28 mouse cellular contexts compared by ENCODE assay signal in genomic region chr1:154008593-154009310, GRCm38 (mm10).
A peak's percentile ranks its signal among the peaks of the same experiment; 100 is the strongest.
DNase-seq lines count a peak whose midpoint lies in the region; ATAC-seq and TF ChIP-seq lines count a peak whose summit lies in the region.
"Had no signal": no experiment of that assay in that cellular context is flagged by ENCODE, and none has a peak within 500 bp of the region (broad histone marks: within the 10 kb centered on the region; RNA-seq: fewer than 3 reads in every experiment).

No protein-coding gene starts in this region.

- H3K36me3 ChIP-seq in midbrain, postnatal 0 days (ENCODE audit: insufficient read depth, low read length), result no peaks in the 10 kb centered on the region
- no peaks in the 10 kb centered on the region for H3K36me3 ChIP-seq in midbrain, embryonic 16.5 days (ENCODE audit: control insufficient read depth, insufficient read depth, low read length)
- H3K36me3 ChIP-seq in limb, embryonic 13.5 days, result no peaks in the 10 kb centered on the region
- H3K36me3 ChIP-seq: embryonic facial prominence, embryonic 15.5 days; forebrain, embryonic 15.5 days; G1E; hindbrain, embryonic 15.5 days; limb, embryonic 15.5 days; lung, embryonic 15.5 days; midbrain, embryonic 15.5 days had no signal

- no peaks in the 10 kb centered on the region for H3K9me3 ChIP-seq in midbrain, postnatal 0 days (ENCODE audit: low read length)
- H3K9me3 ChIP-seq in midbrain, embryonic 16.5 days (replicated peaks; ENCODE audit: control insufficient read depth, low read length, poor library complexity, severe bottlenecking), result no peaks in the 10 kb centered on the region
- H3K9me3 ChIP-seq in limb, embryonic 13.5 days, result no peaks in the 10 kb centered on the region
- H3K9me3 ChIP-seq: embryonic facial prominence, embryonic 15.5 days; forebrain, embryonic 15.5 days; G1E; hindbrain, embryonic 15.5 days; limb, embryonic 15.5 days; lung, embryonic 15.5 days; midbrain, embryonic 15.5 days had no signal

- no peak overlapping the region for H3K4me3 ChIP-seq in midbrain, postnatal 0 days (ENCODE audit: low read depth, low read length)
- H3K4me3 ChIP-seq in midbrain, embryonic 16.5 days (ENCODE audit: low read depth, low read length), result no peak overlapping the region
- no peak overlapping the region for H3K4me3 ChIP-seq in limb, embryonic 13.5 days
- H3K4me3 ChIP-seq: embryonic facial prominence, embryonic 15.5 days; forebrain, embryonic 15.5 days; hindbrain, embryonic 15.5 days; layer of hippocampus, adult 2 months; limb, embryonic 15.5 days; lung, embryonic 15.5 days; midbrain, embryonic 15.5 days had no signal

- no peak overlapping the region for H3K9ac ChIP-seq in midbrain, postnatal 0 days (replicated peaks; ENCODE audit: low read length, poor library complexity, severe bottlenecking)
- H3K9ac ChIP-seq in midbrain, embryonic 16.5 days (ENCODE audit: low read depth, low read length), result no peak overlapping the region
- H3K9ac ChIP-seq in limb, embryonic 13.5 days, result no peak overlapping the region
- H3K9ac ChIP-seq: embryonic facial prominence, embryonic 15.5 days; forebrain, embryonic 15.5 days; hindbrain, embryonic 15.5 days; limb, embryonic 15.5 days; lung, embryonic 15.5 days; midbrain, embryonic 15.5 days had no signal

- no peak overlapping the region for H3K4me2 ChIP-seq in midbrain, postnatal 0 days (ENCODE audit: low read depth, low read length, poor library complexity, severe bottlenecking)
- no peak overlapping the region for H3K4me2 ChIP-seq in midbrain, embryonic 16.5 days (ENCODE audit: low read length)
- H3K4me2 ChIP-seq in limb, embryonic 13.5 days (replicated peaks), result 0 out of 2 replicates have a peak overlapping the region, but pooled peaks have one; percentile 4
- H3K4me2 ChIP-seq: embryonic facial prominence, embryonic 15.5 days; forebrain, embryonic 15.5 days; hindbrain, embryonic 15.5 days; limb, embryonic 15.5 days; lung, embryonic 15.5 days; midbrain, embryonic 15.5 days had no signal

- no peak for ATAC-seq in midbrain, postnatal 0 days (ENCODE audit: low FRiP score)
- no peak for ATAC-seq in midbrain, embryonic 16.5 days
- ATAC-seq in limb, embryonic 13.5 days (ENCODE audit: low FRiP score, low read depth), result peak; percentile 84
- ATAC-seq: forebrain, embryonic 15.5 days; midbrain, embryonic 15.5 days; Patski had no signal

- 96% methylated on average over 11 of the region's 11 CpGs for WGBS in midbrain, postnatal 0 days
- 94% methylated on average over 11 of the region's 11 CpGs for WGBS in midbrain, embryonic 16.5 days
- whole genome bisulfite sequencing in limb, embryonic 13.5 days, result 63% methylated on average over 11 of the region's 11 CpGs

- H3K4me1 ChIP-seq in midbrain, postnatal 0 days (ENCODE audit: insufficient read depth, low read length), result no peaks in the 10 kb centered on the region
- H3K4me1 ChIP-seq in midbrain, embryonic 16.5 days (ENCODE audit: control insufficient read depth, insufficient read depth, low read length), result no peaks in the 10 kb centered on the region
- peaks cover 14% of the 10 kb centered on the region for H3K4me1 ChIP-seq in limb, embryonic 13.5 days
- H3K4me1 ChIP-seq: embryonic facial prominence, embryonic 15.5 days; forebrain, embryonic 15.5 days; hindbrain, embryonic 15.5 days; limb, embryonic 15.5 days; lung, embryonic 15.5 days; midbrain, embryonic 15.5 days had no signal

- DNase-seq in layer of hippocampus, adult 9-11 months, result peak; percentile 16
- no peak for DNase-seq in layer of hippocampus, adult 18-20 months (ENCODE audit: low spot score in 2 of 2)
- peak; percentile 2 for DNase-seq in midbrain, postnatal 0 days (ENCODE audit: low spot score)
- no peak for DNase-seq in thymus, postnatal 10 days (ENCODE audit: low spot score in 2 of 2)
- DNase-seq in frontal cortex, postnatal 25 days (ENCODE audit: low spot score in 2 of 2), result no peak
- DNase-seq: adrenal gland, postnatal 36 days; cerebellum, adult 18-20 months; cerebellum, postnatal 25 days; embryo, embryonic 11 days; gastrocnemius, postnatal 25 days; kidney, adult 2 months; kidney, postnatal 10 days; layer of hippocampus, postnatal 36 days; lung, postnatal 4 days; right cerebral cortex, adult 18-20 months; thymus, postnatal 25 days had no signal

- H3K27ac ChIP-seq in midbrain, postnatal 0 days (ENCODE audit: low read depth, low read length), result no peak overlapping the region
- no peak overlapping the region for H3K27ac ChIP-seq in midbrain, embryonic 16.5 days (ENCODE audit: low read length)
- H3K27ac ChIP-seq in limb, embryonic 13.5 days, result peak overlapping the region; percentile 10; the same call in 1 of the 2 replicates
- H3K27ac ChIP-seq: embryonic facial prominence, embryonic 15.5 days; forebrain, embryonic 15.5 days; hindbrain, embryonic 15.5 days; layer of hippocampus, adult 2 months; limb, embryonic 15.5 days; lung, embryonic 15.5 days; midbrain, embryonic 15.5 days had no signal

- no peaks in the 10 kb centered on the region for H3K27me3 ChIP-seq in midbrain, postnatal 0 days (ENCODE audit: insufficient read depth, low read length)
- no peaks in the 10 kb centered on the region for H3K27me3 ChIP-seq in midbrain, embryonic 16.5 days (ENCODE audit: control insufficient read depth, insufficient read depth, low read depth, low read length)
- H3K27me3 ChIP-seq in limb, embryonic 13.5 days, result no peaks in the 10 kb centered on the region
- H3K27me3 ChIP-seq: CH12.LX; embryonic facial prominence, embryonic 15.5 days; forebrain, embryonic 15.5 days; hindbrain, embryonic 15.5 days; limb, embryonic 15.5 days; lung, embryonic 15.5 days; midbrain, embryonic 15.5 days; Patski had no signal

- no peak for TF ChIP-seq CTCF in midbrain, postnatal 0 days (IDR thresholded peaks at IDR 0.05)

Comparison
In these comparisons a context has a peak if more than half of its experiments do, and no peak if none do; other contexts are left out.
1. DNase-seq: peak in layer of hippocampus, adult 9-11 months (single experiment) and midbrain, postnatal 0 days (single experiment); none in layer of hippocampus, adult 18-20 months (0 of 2), thymus, postnatal 10 days (0 of 2) and frontal cortex, postnatal 25 days (0 of 2).